Mouse (Mus musculus): ENCODE results near the gene Ptpa. TPM values are rescaled to one million over a fixed set of nuclear protein-coding genes. Genes with fewer than 3 reads are reported as not detected.
A peak's percentile ranks its signal among the peaks of the same experiment; 100 is the strongest.

Ptpa gene
- total and polyA plus RNA-seq, 3 experiments = 111 to 194 (median 122) TPM

GRCm38 (mm10) chr2:30421432-30421831, 5.6 kb downstream of the Ptpa start:
- Histone ChIP-seq H3K36me3 (replicated peaks in 1 of 2; ENCODE audit: control insufficient read depth in 1 of 2, insufficient read depth in 1 of 2, low read length in 1 of 2) (peaks cover 1 to 41% of the 10 kb centered on the region in 2 experiments), H3K9ac (ENCODE audit: insufficient read depth, low read depth) (no peak overlapping the region)
- no peak for DNase-seq (ENCODE audit: extremely low read depth)

GRCm38 (mm10) chr2:30429156-30429555, 13.3 kb downstream of the Ptpa start:
- dilution Hi-C loops (cut with MboI; ENCODE audit: extremely low pct_ligation_motif_present, extremely low pct_unique_long_range_greater_than_20kb, low sequenced_read_pairs) = no loop called here
- no peak for DNase-seq (ENCODE audit: extremely low read depth)
- no peak overlapping the region for H3K27ac ChIP-seq (ENCODE audit: insufficient read depth, low read depth)
- no peaks in the 10 kb centered on the region for H3K9me3 ChIP-seq (replicated peaks; ENCODE audit: low read length)
- TF ChIP-seq MXI1 (IDR thresholded peaks at IDR 0.05; ENCODE audit: low read depth, low read length) (no peak), RAD21 (IDR thresholded peaks at IDR 0.05; ENCODE audit: low read depth, low read length) (no peak), EP300 (IDR thresholded peaks at IDR 0.05; ENCODE audit: low read length) (no peak), MAFK (IDR thresholded peaks at IDR 0.05; ENCODE audit: insufficient replicate concordance, low read length) (no peak), ZC3H11A (IDR thresholded peaks at IDR 0.05; ENCODE audit: low read depth, low read length) (no peak), ZNF384 (IDR thresholded peaks at IDR 0.05; ENCODE audit: low read depth, low read length) (no peak), MEF2A (IDR thresholded peaks at IDR 0.05; ENCODE audit: borderline replicate concordance, low read depth, low read length) (no peak), POLR2AphosphoS2 (IDR thresholded peaks at IDR 0.05; ENCODE audit: low read depth, low read length) (no peak), BHLHE40 (IDR thresholded peaks at IDR 0.05; ENCODE audit: low read depth, low read length) (no peak), E2F4 (IDR thresholded peaks at IDR 0.05; ENCODE audit: insufficient replicate concordance, low read depth, low read length) (no peak), USF1 (IDR thresholded peaks at IDR 0.05; ENCODE audit: low read depth, low read length) (no peak), SIN3A (IDR thresholded peaks at IDR 0.05; ENCODE audit: low read length) (no peak), ZKSCAN1 (IDR thresholded peaks at IDR 0.05; ENCODE audit: borderline replicate concordance, low read depth, low read length) (no peak), ELF1 (IDR thresholded peaks at IDR 0.05; ENCODE audit: low read depth, low read length) (no peak), MAZ (IDR thresholded peaks at IDR 0.05; ENCODE audit: low read depth, low read length) (no peak), PAX5 (IDR thresholded peaks at IDR 0.05; ENCODE audit: low read length) (no peak)
- no peaks in the 10 kb centered on the region for H3K79me2 ChIP-seq (replicated peaks; ENCODE audit: control insufficient read depth, extremely low read depth, insufficient read depth, poor library complexity, severe bottlenecking)
- no peak overlapping the region for H3K9ac ChIP-seq (ENCODE audit: insufficient read depth, low read depth)
- no peaks in the 10 kb centered on the region for H3K27me3 ChIP-seq (replicated peaks)
- no peak overlapping the region for H3K4me3 ChIP-seq (replicated peaks in 1 of 3; ENCODE audit: low read depth in 2 of 3, low read length in 2 of 3, poor library complexity in 1 of 3)
- H3K4me1 ChIP-seq (ENCODE audit: control insufficient read depth in 1 of 2, insufficient read depth in 2 of 2) = peaks cover 0 to 8% of the 10 kb centered on the region in 2 experiments; a peak in 1 of 4 replicates
- in situ Hi-C loops (cut with MboI; ENCODE audit: low pct_ligation_motif_present, low pct_unique_long_range_greater_than_20kb, low sequenced_read_pairs) = no loop called here
- H3K36me3 ChIP-seq (replicated peaks in 1 of 2; ENCODE audit: control insufficient read depth in 1 of 2, insufficient read depth in 1 of 2, low read length in 1 of 2) = peaks cover 64 to 84% of the 10 kb centered on the region in 2 experiments
- H3K4me2 ChIP-seq (ENCODE audit: insufficient read depth, low read depth, poor library complexity, severe bottlenecking) = no peak overlapping the region

More at GRCm38 (mm10) chr2:30421432-30421831, 5.6 kb downstream of the Ptpa start:
- peaks cover 5 to 41% of the 10 kb centered on the region in 2 experiments; a peak in 3 of 4 replicates for H3K4me1 ChIP-seq (ENCODE audit: control insufficient read depth in 1 of 2, insufficient read depth in 2 of 2)
- H3K4me2 ChIP-seq (ENCODE audit: insufficient read depth, low read depth, poor library complexity, severe bottlenecking) = peak overlapping the region; percentile 48; the same call in 1 of the 2 replicates
- no peak overlapping the region for H3K27ac ChIP-seq (ENCODE audit: insufficient read depth, low read depth)
- no peaks in the 10 kb centered on the region for H3K9me3 ChIP-seq (replicated peaks; ENCODE audit: low read length)
- TF ChIP-seq CHD2 (IDR thresholded peaks at IDR 0.05; ENCODE audit: low read length) (no peak), NELFE (IDR thresholded peaks at IDR 0.05; ENCODE audit: low read depth, low read length) (no peak), IRF4 (IDR thresholded peaks at IDR 0.05; ENCODE audit: low read depth, low read length) (0 out of 2 replicates have a peak, but pooled peaks have one; percentile 3), MAX (IDR thresholded peaks at IDR 0.05; ENCODE audit: low read length) (no peak), EP300 (IDR thresholded peaks at IDR 0.05; ENCODE audit: low read length) (no peak), USF1 (IDR thresholded peaks at IDR 0.05; ENCODE audit: low read depth, low read length) (no peak), MXI1 (IDR thresholded peaks at IDR 0.05; ENCODE audit: low read depth, low read length) (no peak), NRF1 (IDR thresholded peaks at IDR 0.05; ENCODE audit: low read depth, low read length) (no peak), TBP (conservative IDR thresholded peaks at IDR 0.05; ENCODE audit: low read depth, low read length) (no peak), MEF2A (IDR thresholded peaks at IDR 0.05; ENCODE audit: borderline replicate concordance, low read depth, low read length) (peak; percentile 46; the same call in 1 of the 2 replicates), HCFC1 (IDR thresholded peaks at IDR 0.05; ENCODE audit: low read depth, low read length) (no peak)
- H3K4me3 ChIP-seq (replicated peaks in 1 of 3; ENCODE audit: low read depth in 2 of 3, low read length in 2 of 3, poor library complexity in 1 of 3) = no peak overlapping the region
- peaks cover 49% of the 10 kb centered on the region for H3K79me2 ChIP-seq (replicated peaks; ENCODE audit: control insufficient read depth, extremely low read depth, insufficient read depth, poor library complexity, severe bottlenecking)
- in situ Hi-C loops (cut with MboI; ENCODE audit: low pct_ligation_motif_present, low pct_unique_long_range_greater_than_20kb, low sequenced_read_pairs) (no loop called here), dilution Hi-C loops (cut with MboI; ENCODE audit: extremely low pct_ligation_motif_present, extremely low pct_unique_long_range_greater_than_20kb, low sequenced_read_pairs) (no loop called here)
- H3K27me3 ChIP-seq (replicated peaks) = no peaks in the 10 kb centered on the region

All from CH12.LX (cell line).